Mouse (Mus musculus): ENCODE measurements around the gene Bach1.

DNA sequence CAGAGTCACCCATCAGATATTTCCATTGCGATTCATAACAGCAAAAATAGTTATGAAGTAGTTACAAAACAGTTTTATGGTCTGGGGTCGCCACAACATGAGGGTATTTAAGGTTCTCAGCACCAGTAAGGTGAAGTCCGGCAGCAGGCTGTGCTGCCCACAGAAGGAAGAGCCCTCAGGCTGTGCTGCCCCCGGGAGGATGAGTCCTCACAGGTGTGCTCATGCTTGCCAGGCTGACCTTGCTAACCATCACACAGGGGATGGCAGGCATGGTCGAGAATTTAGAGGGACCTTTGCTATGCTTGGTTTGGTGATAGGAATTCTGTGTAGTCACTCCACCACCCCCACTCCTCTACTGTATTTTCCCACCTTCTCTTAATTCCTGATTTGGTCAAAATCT, 9.8 kb downstream of the Bach1 start:
- TF ChIP-seq POLR2A (IDR thresholded peaks at IDR 0.05; ENCODE audit: low read depth, low read length), result no peak
- no peak for TF ChIP-seq CTCF (IDR thresholded peaks at IDR 0.05; ENCODE audit: extremely low read depth, insufficient read length, insufficient replicate concordance, low read depth, low read length)
